Mouse (Mus musculus): ENCODE results near the gene Gar1. TPM values are rescaled to one million over a fixed set of nuclear protein-coding genes. Genes with fewer than 3 reads are reported as not detected.

The Gar1 gene
- 10 to 100 TPM; 40.1 to 54.4 (median 47.8) TPM for total RNA-seq (2022)

DNA sequence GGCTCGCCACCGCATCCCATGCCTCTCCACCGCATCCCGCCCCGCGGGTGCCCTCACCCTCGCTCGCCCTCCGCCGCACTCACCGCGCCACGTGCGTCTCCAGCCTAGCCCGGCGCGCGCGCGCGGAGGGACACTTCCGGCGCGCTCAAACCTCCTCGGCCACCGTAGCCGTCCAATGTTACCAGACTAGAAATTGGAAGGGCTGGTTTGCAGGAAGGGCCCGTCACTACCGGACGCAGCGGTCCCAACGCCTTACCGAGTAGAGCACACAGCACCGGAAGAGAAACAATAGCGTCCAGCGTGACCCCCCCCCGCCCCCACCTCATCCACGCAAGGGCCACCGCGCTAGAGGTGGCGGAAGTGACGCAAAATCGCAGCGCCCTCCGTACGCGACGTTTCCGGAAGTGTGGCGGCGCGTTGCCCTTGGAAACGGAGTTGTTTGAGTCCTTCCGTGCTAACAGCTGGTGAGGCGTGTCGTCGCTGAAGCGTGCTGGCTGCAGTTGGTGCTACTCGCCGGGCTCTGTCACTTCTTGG lies at the start of gene Gar1:
Gene Gar1, minus strand, starts transcription at position 362 of the 534 bp plus-strand sequence.
- DNase-seq: peak; percentile 93

DNA sequence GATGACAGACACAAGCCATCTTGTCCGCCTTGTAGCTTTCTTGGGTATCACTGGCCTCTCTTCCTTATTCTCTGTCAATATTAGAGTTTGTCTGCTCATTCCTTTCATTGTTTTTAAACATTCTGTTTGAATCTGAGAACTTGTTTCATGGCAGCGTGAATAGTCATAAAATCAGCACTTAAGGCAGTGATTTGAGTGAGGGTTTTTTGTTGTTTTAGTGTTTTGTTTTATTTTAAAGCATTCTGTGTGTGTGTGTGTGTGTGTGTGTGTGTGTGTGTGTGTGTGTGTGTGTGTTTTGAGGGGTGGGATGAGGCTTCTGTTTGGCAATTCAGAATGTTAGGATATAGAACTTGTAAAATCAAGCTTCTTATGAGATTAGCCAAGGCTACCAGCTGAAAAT lies 48.7 kb upstream of the Gar1 start:
- DNase-seq: no peak

DNA sequence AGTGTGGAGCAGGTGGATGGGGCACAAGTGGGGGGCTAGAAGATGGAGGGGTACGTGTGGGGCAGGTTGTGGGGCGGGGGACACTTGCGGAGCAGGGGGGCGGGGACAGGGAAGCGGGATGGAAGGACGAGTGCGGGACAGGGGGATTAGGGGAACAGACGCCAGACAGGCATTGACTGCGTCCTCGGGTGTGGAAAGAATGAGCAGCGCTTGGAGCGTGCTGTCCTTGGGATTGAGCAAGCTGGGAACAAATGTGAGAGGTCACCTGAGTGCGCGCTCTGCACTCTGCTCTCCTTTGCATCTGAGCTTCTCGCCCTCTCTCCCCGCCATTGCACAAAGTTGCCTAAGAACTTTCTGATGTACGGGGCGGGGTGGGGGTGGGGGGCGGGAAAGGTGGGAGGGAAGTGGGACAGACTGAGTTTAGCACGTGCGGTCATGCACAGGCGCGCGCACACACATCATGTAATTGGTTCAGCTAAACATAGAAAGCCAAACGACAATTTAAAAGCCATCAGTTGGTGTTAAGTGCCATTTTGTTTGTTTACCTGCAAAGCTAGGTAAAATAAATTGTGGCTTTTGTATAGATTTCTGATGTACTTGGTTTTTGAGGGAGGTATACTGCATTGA lies 48.0 kb upstream of the Gar1 start:
- peak; percentile 60 for DNase-seq

DNA sequence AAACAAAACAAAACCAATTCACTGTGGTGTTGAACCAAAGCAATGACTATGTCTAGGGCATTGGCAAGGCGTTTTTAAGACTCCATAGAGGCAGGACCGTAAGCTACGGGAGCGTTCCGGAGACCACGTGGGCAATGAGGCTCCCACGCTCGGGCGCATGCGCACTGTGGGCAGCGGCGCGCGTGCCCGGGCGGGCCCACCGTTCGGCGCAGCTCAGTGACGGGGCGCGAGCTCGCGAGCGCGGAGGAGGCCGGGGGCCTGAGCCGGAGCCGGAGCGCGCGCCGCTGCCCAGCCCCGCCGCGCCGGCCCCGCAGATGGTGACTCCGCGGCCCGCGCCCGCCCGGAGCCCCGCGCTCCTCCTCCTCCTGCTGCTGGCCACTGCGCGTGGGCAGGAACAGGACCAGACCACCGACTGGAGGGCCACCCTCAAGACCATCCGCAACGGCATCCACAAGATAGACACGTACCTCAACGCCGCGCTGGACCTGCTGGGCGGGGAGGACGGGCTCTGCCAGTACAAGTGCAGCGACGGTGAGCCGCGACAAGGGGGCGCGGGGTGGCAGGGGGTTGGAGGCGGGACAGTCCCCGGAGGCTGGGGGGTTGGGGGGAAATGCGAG lies 47.3 kb upstream of the Gar1 start, which contains the start of gene Pla2g12a:
Gene Pla2g12a, plus strand, starts transcription at position 202 of the 617 bp plus-strand sequence.
- peak; percentile 84 for DNase-seq

DNA sequence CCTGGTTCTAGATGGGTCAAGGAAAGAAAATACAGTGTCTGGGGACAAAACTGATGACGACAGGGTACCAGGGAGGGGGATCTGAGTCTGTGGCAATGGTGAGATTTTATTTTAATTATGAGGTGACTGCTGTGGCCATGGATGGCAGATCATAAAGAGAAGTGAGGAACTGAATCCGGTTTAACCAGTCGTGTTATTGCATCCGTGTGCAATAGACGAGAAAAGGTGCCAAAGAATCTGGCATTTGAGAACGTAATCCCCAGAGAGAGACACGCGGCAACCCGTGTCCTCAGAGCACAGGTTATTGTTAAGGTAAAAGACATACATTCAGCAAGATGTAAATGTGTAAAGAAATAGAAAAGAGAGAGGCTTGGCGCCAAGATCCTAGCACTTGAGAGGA lies 46.1 kb upstream of the Gar1 start:
- DNase-seq: no peak

DNA sequence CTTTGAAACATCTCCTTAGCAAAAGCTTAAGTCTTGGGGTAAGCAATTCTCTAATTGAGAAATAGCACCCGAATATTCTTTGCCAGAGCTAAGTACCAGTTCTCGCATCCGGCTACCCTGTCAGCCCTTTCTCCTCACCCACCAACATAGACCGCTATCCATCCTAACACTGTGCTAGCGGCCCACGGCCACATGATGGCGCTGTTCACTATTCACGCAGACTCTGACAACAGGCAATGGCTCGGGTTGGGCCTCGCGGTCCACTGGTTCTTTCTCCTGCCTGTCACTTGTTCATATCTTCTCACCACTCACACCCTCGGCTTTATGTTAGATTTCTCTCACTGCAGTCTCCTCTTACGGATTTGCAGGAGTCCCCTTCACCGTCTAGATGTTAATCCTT lies 32.5 kb upstream of the Gar1 start:
- DNase-seq: peak; percentile 25

DNA sequence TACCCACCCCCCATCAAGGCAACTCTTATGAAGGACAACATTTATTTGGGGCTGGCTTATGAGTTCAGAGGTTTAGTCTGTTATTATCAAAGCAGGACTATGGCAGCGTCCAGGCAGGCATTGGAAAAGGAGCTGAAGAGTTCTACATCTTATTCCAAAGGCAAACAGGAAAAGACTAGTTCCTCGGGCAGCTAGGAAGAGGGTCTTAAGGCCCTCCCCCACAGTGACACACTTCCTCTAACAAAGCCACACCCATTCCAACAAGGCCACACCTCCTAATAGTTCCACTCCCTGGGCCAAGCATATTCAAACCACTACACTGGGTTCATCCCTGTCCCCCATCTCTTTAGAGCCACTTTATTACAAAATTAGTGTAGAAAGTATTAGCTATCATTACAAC lies 31.4 kb upstream of the Gar1 start:
- no peak for DNase-seq

DNA sequence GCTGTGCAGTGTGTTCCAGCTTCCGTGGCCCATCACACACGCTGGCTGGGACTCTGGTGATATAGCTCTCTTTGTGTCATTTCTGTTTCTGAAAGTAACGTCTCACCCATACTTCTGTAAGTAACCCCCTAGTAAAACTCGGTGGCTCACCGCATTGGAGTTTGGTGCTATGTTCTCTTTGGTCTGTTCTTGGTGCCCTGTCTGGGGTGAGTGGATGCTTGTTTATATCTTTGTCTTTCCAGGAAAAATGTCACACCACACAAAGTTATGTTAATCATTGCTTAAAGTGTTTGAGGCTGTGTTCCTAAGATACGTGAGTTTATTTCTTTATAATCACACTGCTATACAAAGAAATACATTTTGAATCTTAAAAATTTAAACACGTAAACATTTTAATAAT lies 15.7 kb upstream of the Gar1 start:
- no peak for DNase-seq

DNA sequence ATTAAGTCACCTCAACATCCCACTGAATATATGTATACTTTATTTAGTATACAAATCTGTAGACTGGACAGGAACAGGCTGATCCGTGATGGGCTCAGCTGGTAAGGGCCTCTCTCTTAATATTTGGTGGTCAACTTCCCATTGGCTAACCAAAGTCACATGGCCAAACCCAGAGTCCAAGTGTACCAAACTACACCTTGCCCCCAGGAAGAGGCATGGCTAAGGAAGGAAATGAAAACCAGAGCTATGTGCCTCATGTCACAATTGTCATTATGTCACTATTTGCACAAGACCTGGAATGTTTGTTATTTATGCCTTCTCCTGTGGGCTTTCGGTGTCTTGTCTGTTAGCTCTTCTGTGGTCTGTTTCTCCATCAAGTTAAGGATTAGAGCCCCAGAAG lies 14.7 kb upstream of the Gar1 start:
- DNase-seq: no peak

DNA sequence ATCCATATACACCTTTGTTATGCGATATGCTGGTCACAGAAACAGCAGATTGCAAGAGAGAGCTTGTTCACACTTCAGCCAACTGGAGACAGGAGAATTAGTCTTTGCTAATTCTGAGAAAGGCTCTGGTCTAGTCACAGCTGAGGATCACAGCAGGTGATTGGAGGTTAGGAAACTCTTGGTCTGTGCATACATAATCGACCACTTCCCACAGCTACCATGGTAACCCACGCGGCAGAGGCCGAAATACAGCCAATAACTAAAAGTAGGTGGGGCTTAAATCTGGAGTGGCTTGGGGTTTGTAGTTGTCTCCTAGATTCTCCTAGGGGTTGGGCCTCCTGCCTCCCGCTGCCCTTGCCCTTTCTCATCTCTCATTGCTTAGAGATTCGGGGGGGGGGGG lies 6.8 kb upstream of the Gar1 start:
- DNase-seq: no peak

DNA sequence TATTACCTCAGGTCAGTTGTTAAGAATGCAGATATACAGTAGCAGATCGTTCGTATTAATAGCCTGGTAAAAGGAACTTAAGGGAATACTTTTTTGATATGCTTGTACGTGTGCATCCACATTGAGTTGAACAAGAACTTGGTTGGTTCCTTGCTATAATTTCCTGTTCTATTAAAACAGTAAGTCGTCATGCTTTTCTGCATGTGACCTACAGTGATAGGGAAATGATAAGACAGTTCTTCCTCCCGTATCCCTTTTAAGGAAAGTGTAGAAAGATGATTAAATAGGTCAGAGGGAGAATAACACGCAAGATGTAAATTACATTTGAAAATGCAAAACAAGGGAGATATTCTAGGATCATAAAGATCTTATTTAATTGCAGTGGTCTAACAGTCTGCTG lies 5.8 kb upstream of the Gar1 start:
- DNase-seq: no peak

DNA sequence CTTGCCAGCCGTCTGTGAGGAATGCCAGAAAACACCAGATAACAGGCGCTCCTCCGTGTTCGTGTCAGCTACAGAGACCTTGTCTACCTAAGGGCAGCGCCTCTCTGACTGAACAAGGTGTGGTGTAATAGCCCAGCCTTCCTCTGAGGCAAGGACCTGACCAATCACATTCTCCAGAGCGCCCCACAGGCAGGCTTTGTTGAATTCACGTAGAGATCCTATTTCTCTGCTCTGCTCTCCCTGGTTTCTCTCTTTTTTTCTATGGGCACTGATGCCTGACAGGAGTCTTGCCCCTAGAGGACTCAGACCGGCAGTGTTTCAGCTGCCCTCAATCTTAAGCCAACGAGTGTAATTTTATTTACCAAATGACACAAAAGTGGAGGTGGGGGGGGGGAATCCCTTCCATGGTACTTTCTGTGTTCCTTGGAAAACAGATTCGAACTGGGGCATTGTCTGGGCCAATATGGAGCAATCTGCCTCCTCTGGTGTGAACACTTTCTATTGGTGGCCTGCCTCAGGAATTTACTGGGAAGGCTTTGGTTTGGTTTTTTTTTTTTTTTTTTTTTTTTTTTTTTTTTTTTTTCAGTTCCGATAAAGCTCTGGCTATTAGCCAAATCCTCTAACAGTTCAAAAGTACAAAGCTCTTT lies 5.0 kb upstream of the Gar1 start:
- no peak for DNase-seq

DNA sequence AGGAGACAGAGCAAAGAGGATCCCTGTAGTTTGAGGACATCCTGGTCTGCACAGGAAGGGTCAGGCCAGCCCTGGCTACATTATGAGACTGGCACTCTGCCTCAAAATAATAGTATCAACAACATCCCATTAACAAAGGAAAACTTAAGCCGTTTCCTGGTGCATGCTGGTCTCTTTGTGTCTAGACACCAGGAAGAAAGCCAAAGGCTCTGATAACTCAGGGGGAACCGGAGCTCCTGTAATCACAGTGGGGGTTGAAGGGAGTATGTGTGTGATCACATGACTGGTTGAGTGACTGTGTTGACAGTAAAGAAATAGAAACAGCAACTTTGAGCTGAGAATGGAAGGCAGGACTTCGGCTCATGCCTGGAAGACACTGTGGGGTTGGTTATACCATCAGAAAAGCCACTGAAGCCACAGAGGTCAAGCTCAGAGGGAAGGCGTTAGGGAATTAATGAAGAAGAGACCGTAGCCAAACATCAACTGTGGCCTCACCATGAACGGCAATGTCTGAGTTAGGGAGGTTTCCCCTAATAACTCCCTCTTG lies 4.3 kb upstream of the Gar1 start, which contains the start of gene Cfi:
Gene Cfi, plus strand, starts transcription at position 497 of the 547 bp plus-strand sequence.
- DNase-seq: no peak

DNA sequence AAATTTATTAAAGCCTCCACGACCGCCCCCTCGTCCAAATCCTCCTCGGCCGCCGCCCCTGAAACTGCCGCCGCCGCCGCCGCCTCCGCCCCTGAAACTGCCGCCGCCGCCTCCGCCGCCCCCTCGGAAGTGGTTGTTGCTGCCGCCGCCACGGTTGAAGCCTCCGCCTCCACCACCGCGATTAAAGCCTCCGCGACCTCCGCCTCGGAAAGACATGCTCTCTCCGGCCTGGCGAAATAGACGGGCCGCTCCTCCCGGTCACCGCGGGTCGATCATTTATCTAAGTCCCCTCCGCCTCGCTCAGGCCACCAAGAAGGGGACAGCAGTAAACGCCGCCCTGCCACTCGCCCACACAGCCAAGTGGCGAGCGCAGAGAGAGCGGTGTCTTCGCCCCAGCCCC lies 570 bp downstream of the Gar1 start:
- no peak for DNase-seq

DNA sequence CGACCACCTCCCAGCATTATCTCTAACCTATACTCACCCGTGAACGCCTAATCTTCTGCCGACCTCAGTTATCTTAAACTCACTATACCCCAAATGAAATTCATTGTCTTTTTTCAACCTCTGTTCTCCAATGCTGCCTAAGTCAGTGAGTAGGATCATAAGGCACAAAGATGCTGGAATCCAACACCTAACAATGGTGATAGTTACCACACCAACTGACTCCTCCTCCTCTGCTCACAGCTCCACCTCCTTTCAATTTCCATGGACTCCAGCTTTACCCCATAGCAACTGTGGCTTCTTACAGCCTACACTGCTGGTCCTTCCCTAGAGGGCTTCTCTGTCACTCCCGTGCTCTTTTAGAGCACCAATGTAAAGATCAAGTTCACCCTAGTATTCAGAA lies 3.5 kb downstream of the Gar1 start:
- no peak for DNase-seq

DNA sequence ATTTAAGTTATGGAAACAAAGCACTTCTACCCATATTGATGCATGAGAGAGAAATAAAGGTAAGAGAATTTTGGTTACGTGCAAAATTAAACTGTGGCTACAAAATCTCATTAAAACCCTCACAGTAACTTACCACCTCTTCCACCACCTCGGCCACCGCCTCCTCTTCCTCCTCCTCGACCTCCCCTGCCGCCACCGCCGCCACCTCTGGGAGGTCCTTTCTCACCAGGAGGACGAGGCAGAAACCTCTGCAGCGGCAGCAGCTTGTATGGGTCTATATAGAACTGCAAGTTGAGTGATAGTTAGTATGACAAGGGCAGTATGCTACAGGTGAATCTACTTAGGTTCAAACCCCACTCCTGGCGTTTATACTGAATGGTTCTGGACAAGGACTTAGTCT lies 4.5 kb downstream of the Gar1 start:
- DNase-seq: no peak

DNA sequence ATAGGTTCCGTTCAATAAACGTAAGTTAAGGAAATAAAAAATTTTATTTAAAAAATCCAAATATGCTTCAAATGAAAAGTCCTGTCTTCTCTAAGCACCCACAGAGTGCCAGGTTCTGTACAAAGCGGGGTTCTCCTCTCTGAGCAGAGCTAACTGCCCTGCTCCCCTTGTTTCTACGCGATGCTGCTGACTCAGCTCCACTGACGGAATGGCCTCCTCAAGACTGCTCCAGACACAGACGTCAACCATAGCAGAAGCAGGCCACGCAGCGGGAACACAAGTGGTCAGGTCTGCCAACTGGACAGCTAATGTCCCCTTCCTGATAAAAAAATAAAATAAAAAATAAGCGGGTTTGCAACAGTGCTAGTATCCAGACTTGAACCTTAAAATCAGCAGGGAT lies 6.3 kb downstream of the Gar1 start:
- no peak for DNase-seq

DNA sequence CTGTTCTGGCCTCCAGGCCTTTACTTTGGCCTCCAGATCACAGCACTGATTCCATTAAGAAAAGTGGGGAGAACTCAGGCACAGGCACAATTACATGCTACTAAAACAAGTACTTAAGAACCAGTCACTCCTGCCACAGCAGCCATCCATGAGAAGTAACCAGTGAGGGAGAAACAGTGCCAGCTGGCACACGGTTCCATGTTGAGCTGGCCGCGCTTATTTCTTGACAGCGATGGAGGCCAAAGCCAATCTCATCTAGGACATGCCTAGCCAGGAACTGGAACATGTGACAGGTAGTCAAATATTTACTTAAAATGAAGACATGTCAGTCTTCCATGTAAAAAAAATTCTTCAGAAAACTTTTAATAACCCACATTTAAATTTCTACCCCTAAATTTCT lies 7.0 kb downstream of the Gar1 start:
- no peak for DNase-seq

DNA sequence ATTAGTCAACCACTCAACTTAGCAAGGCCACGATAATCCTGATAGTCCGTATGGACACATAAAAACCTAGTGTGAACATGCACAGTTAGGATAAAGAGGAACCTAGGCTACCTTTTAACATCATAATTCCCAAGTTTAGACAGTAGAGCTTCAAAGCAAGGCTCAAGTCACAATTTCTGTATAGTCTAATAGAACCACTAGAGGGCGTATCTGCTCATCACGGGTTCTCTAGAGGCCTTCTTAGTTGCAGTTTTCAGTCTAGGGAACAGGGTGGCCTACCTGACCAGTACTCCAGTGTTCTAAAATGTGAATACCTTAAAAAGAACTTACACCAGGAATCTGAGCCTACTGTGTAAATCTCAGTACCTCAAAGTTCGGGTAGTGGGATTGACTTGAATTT lies 7.9 kb downstream of the Gar1 start:
- no peak for DNase-seq

DNA sequence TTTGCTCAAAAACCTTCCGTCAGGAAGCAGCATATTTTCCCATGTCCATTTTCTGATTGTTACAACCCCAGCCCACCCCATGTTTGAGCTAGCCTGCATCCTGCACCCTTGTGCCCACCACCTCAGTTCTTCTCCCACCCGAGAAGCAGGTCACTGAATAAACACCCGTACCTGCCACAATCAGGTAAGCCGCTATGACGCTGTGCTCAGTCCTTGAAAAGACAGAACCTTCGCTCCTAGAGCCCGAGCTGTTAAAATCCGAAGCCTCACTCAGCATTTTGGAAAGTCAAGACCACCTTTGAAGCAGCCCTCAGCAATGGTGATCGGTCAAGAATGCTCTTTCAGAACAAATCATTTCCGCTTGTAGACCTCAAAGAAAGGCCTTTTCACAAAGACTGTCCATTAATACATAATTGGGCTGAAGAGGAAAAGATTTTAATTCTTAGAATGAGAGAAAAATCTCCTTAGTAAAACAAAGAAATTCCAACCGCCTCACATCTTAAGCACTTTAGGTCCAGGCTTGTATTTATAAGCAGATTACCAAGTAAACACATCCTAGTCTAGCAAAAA lies 8.9 kb downstream of the Gar1 start, which contains the start of gene Rrh:
Gene Rrh, minus strand, starts transcription at position 382 of the 570 bp plus-strand sequence.
- no peak for DNase-seq

DNA sequence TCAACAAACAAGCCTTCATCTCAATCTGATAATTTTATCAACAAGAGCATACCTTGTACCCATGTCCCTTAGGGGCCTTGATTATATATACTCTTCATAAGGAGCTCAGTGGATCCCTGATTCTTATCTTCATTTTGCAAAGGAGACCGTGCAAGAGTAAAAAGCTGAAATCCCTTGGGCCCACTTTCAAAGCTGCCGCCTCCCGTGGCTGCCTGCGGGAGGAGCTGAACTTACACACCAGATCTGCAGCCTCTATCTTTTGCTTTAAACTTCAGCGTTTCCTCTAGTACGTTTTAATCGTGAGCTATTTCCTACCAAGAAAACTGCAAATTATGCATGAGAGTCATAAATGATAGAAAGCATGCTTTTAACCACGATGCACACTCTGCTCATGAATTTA lies 9.5 kb downstream of the Gar1 start:
- no peak for DNase-seq

DNA sequence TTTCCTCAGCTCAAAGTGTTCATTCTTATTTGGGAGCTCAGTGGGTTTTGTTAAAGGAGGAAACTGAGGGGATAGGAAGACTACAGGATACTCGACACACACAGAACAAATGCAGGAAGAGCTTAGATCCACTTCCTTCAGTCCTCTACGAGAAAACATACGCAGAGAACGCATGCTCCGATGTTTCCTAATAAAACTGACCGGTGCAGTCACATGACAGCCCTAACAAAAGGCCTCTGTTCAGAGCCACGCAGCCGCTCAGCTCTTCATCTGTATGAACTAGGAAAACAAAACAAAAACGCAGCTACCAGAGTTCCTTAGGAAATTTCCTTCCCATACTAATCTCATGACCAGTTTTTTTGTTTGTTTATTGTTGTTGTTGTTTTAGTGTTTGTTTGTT lies 10.3 kb downstream of the Gar1 start:
- DNase-seq: no peak

DNA sequence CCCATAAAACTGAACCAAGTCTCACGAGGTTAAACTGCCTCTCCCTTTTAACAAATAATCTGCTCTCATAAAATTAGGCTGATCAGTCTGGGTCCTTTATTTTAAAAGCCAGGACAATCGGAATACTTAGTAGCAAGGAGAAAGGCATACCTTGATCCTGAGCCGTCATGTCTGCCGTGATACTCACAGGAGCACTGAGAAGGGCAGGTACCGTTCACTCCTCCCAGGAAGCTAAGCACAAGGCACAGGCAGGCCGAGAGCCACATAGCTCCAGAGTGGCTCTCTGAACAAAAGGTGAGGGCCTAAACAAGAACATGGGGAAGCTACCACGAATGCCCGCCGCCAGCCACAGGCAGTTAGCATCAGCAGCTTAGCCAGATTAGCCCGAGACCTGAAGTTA lies 27.4 kb downstream of the Gar1 start, which contains the start of gene Lrit3:
Gene Lrit3, minus strand, starts transcription at position 266 of the 400 bp plus-strand sequence.
- DNase-seq: no peak

Data from adrenal gland, adult 8-10 months (tissue).